Comparison of ENCODE assay signal across 9 mouse cellular contexts in genomic region chr10:62192701-62193157, GRCm38 (mm10). TPM values are rescaled to one million over a fixed set of nuclear protein-coding genes. Genes with fewer than 3 reads are reported as not detected.
DNase-seq lines count a peak whose midpoint lies in the region; ATAC-seq and TF ChIP-seq lines count a peak whose summit lies in the region.
"Had no signal": no experiment of that assay in that cellular context is flagged by ENCODE, and none has a peak within 500 bp of the region (broad histone marks: within the 10 kb centered on the region; RNA-seq: fewer than 3 reads in every experiment).

No protein-coding gene starts in this region.

- DNase-seq in heart, postnatal 0 days (ENCODE audit: low spot score) = no peak
- DNase-seq in heart, adult 8-10 months (ENCODE audit: low spot score) = no peak
- peak; percentile 57 for DNase-seq in urinary bladder, postnatal 14 days (ENCODE audit: low spot score)
- no peak for DNase-seq in urinary bladder, postnatal 25 days (ENCODE audit: low spot score)
- DNase-seq in gastrocnemius, postnatal 10 days = peak; percentile 73
- DNase-seq in layer of hippocampus, postnatal 25 days (ENCODE audit: extremely low spot score in 1 of 2, low spot score in 1 of 2) = peak; percentile 39 to 45
- DNase-seq in retina, embryonic 14.5 days (ENCODE audit: low spot score) = no peak
- no peak for DNase-seq in embryo, embryonic 9.5 days (ENCODE audit: extremely low spot score)

- H3K4me3 ChIP-seq in heart, postnatal 0 days (ENCODE audit: low read depth, low read length) = no peak overlapping the region
- H3K4me3 ChIP-seq: embryonic facial prominence, embryonic 12.5 days had no signal

- no peak for ATAC-seq in heart, postnatal 0 days (ENCODE audit: insufficient read depth, low read depth)

- no peak for TF ChIP-seq EP300 in heart, postnatal 0 days (IDR thresholded peaks at IDR 0.05; ENCODE audit: low read depth)

- peak overlapping the region; percentile 6; the same call in 1 of the 2 replicates for H3K9ac ChIP-seq in heart, postnatal 0 days (replicated peaks; ENCODE audit: low read depth, low read length)
- H3K9ac ChIP-seq: embryonic facial prominence, embryonic 12.5 days had no signal

- H3K9me3 ChIP-seq in heart, postnatal 0 days (replicated peaks; ENCODE audit: control insufficient read depth, low read length) = no peaks in the 10 kb centered on the region
- H3K9me3 ChIP-seq: embryonic facial prominence, embryonic 12.5 days had no signal

- no peaks in the 10 kb centered on the region for H3K36me3 ChIP-seq in heart, postnatal 0 days (replicated peaks; ENCODE audit: control insufficient read depth, insufficient read depth, low read length)
- H3K36me3 ChIP-seq: embryonic facial prominence, embryonic 12.5 days had no signal

- WGBS in heart, postnatal 0 days = 39% methylated on average over 9 of the region's 9 CpGs

- H3K4me1 ChIP-seq in heart, postnatal 0 days (ENCODE audit: control insufficient read depth, insufficient read depth) = no peaks in the 10 kb centered on the region

- H3K4me2 ChIP-seq in heart, postnatal 0 days (ENCODE audit: low read depth, low read length) = no peak overlapping the region
- H3K4me2 ChIP-seq: embryonic facial prominence, embryonic 12.5 days had no signal

- TF ChIP-seq CTCF in heart, postnatal 0 days (IDR thresholded peaks at IDR 0.05; ENCODE audit: low read depth) = no peak

- H3K27ac ChIP-seq in heart, postnatal 0 days (ENCODE audit: low read depth) = no peak overlapping the region
- H3K27ac ChIP-seq: embryonic facial prominence, embryonic 12.5 days had no signal

- H3K27me3 ChIP-seq in heart, postnatal 0 days (ENCODE audit: control insufficient read depth, insufficient read depth, low read length) = no peaks in the 10 kb centered on the region
- H3K27me3 ChIP-seq: embryonic facial prominence, embryonic 12.5 days had no signal

RNA-seq across cellular contexts. Expression of gene Tspan15, which starts 38.3 kb away (rescaled TPM):
- total RNA-seq in heart, postnatal 0 days (2014; rRNA removed; ENCODE audit: low replicate concordance) = 9.7 and 26.0 TPM in 2 replicates
- polyA plus RNA-seq in heart, postnatal 0 days (2015; fragmentation: Nextera tagmentation; extraction: Ambion mirVana) = 6.7 and 7.0 TPM in 2 replicates
- 1 to 10 TPM; 5.6 to 9.2 (median 7.0) TPM for total RNA-seq in heart, adult 8-10 months (2022)
- total RNA-seq in gastrocnemius, postnatal 10 days (2021) = 10 to 100 TPM; 16.4 to 19.3 TPM
- 10 to 100 TPM; 20.7 to 21.3 TPM for total RNA-seq in layer of hippocampus, postnatal 25 days (2021)

RNA-seq across cellular contexts. Expression of gene Fam241b, which starts 49.0 kb away (rescaled TPM):
- not detected in 2 replicates for total RNA-seq in heart, postnatal 0 days (2014; rRNA removed; ENCODE audit: low replicate concordance)
- 2.3 and 2.4 TPM in 2 replicates for polyA plus RNA-seq in heart, postnatal 0 days (2015; fragmentation: Nextera tagmentation; extraction: Ambion mirVana)
- 1 to 10 TPM; 4.1 to 5.5 (median 5.3) TPM for total RNA-seq in heart, adult 8-10 months (2022)
- total RNA-seq in gastrocnemius, postnatal 10 days (2021) = under 1 TPM; 0.52 to 0.70 TPM
- total RNA-seq in layer of hippocampus, postnatal 25 days (2021) = 10 to 100 TPM; 37.1 to 40.6 TPM

RNA-seq across cellular contexts. Expression of gene Tacr2, which starts 59.5 kb away (rescaled TPM):
- total RNA-seq in heart, postnatal 0 days (2014; rRNA removed; ENCODE audit: low replicate concordance) = 2.7 TPM in 1 of 2 replicates, not detected in the other
- not detected in 2 replicates for polyA plus RNA-seq in heart, postnatal 0 days (2015; fragmentation: Nextera tagmentation; extraction: Ambion mirVana)
- not detected for total RNA-seq in heart, adult 8-10 months (2022)
- total RNA-seq in gastrocnemius, postnatal 10 days (2021) = not detected
- total RNA-seq in layer of hippocampus, postnatal 25 days (2021) = under 1 TPM in 1 of 2 experiments, not detected in 1; 0.20 TPM
- polyA plus RNA-seq: embryonic facial prominence, embryonic 12.5 days had no signal

RNA-seq across cellular contexts. Expression of gene Neurog3, which starts 59.8 kb away (rescaled TPM):
- total RNA-seq in heart, postnatal 0 days (2014; rRNA removed; ENCODE audit: low replicate concordance) = not detected in 2 replicates
- polyA plus RNA-seq in heart, postnatal 0 days (2015; fragmentation: Nextera tagmentation; extraction: Ambion mirVana) = not detected in 2 replicates
- not detected for total RNA-seq in heart, adult 8-10 months (2022)
- not detected for total RNA-seq in gastrocnemius, postnatal 10 days (2021)
- not detected for total RNA-seq in layer of hippocampus, postnatal 25 days (2021)

Comparison
In these comparisons a context has a peak if more than half of its experiments do, and no peak if none do; other contexts are left out.
1. DNase-seq: peak in urinary bladder, postnatal 14 days (single experiment), gastrocnemius, postnatal 10 days (single experiment) and layer of hippocampus, postnatal 25 days (2 of 2); none in heart, postnatal 0 days (single experiment), heart, adult 8-10 months (single experiment), urinary bladder, postnatal 25 days (single experiment), retina, embryonic 14.5 days (single experiment) and embryo, embryonic 9.5 days (single experiment).
2. RNA of gene Fam241b, which starts 49.0 kb away (total RNA-seq): 37.1 to 40.6 TPM in layer of hippocampus, postnatal 25 days; 4.1 to 5.5 TPM in heart, adult 8-10 months, 0.52 to 0.70 TPM in gastrocnemius, postnatal 10 days and not detected in heart, postnatal 0 days; every median in the first group is over 4 times any median in the second.